Mouse (Mus musculus): Measurements from ENCODE around the gene Gm33543.

Gm33543 gene

GRCm38 (mm10) chr10:95842789-95843637 lies at the start of gene Gm33543:
TSS of gene Gm33543 (minus strand) at chr10:95842930.
- DNase-seq: no peak

- no peak for DNase-seq
Observed at GRCm38 (mm10) chr10:95892132-95892531, 49.4 kb upstream of the Gm33543 start.

- no peak for DNase-seq
Observed at GRCm38 (mm10) chr10:95891214-95891960, 48.7 kb upstream of the Gm33543 start.

- DNase-seq: no peak
Observed at GRCm38 (mm10) chr10:95883761-95884517, 41.2 kb upstream of the Gm33543 start.

GRCm38 (mm10) chr10:95882036-95882435 lies 39.3 kb upstream of the Gm33543 start:
- no peak for DNase-seq

- no peak for DNase-seq
Observed at GRCm38 (mm10) chr10:95879983-95880934, 37.5 kb upstream of the Gm33543 start.

GRCm38 (mm10) chr10:95870782-95871181 lies 28.1 kb upstream of the Gm33543 start:
- DNase-seq: no peak

- DNase-seq: no peak
Observed at GRCm38 (mm10) chr10:95868348-95868747, 25.6 kb upstream of the Gm33543 start.

GRCm38 (mm10) chr10:95867596-95867995 lies 24.9 kb upstream of the Gm33543 start:
- no peak for DNase-seq

GRCm38 (mm10) chr10:95864349-95865124 lies 21.8 kb upstream of the Gm33543 start:
- DNase-seq: no peak

- DNase-seq: no peak
Observed at GRCm38 (mm10) chr10:95862664-95863063, 19.9 kb upstream of the Gm33543 start.

GRCm38 (mm10) chr10:95858164-95858563 lies 15.4 kb upstream of the Gm33543 start:
- no peak for DNase-seq

GRCm38 (mm10) chr10:95855411-95855810 lies 12.7 kb upstream of the Gm33543 start:
- DNase-seq: no peak

GRCm38 (mm10) chr10:95850504-95850903 lies 7.8 kb upstream of the Gm33543 start:
- DNase-seq: no peak

- DNase-seq: no peak
Observed at GRCm38 (mm10) chr10:95846739-95847138, 4.0 kb upstream of the Gm33543 start.

- DNase-seq: no peak
Observed at GRCm38 (mm10) chr10:95846281-95846680, 3.6 kb upstream of the Gm33543 start.

GRCm38 (mm10) chr10:95843878-95844277 lies 1.1 kb upstream of the Gm33543 start:
- DNase-seq: no peak

- DNase-seq: no peak
Observed at GRCm38 (mm10) chr10:95841241-95841640, 1.5 kb downstream of the Gm33543 start.

GRCm38 (mm10) chr10:95839803-95840202 lies 2.9 kb downstream of the Gm33543 start:
- DNase-seq: no peak

GRCm38 (mm10) chr10:95839036-95839435 lies 3.7 kb downstream of the Gm33543 start:
- no peak for DNase-seq
